Mouse (Mus musculus) midbrain, embryonic 16.5 days (tissue): ENCODE results near the gene Slc7a5. TPM values are rescaled to one million over a fixed set of nuclear protein-coding genes. Genes with fewer than 3 reads are reported as not detected.

Experiments used
- ATAC-seq: fragments of 200-750 bp; cut with Nextera tagmentation; 2 replicates; pipeline ENCODE4 v1.8.0; 2017; ENCODE audit warnings: moderate TSS enrichment
- H3K27ac ChIP-seq: fragments of 300-500 bp; sonication (generic); 2 replicates; pipeline ENCODE4 v1.5.1; 2014; ENCODE audit warnings: mild to moderate bottlenecking, low read length, mixed read lengths
- H3K27me3 ChIP-seq: fragments of 300-500 bp; sonication (generic); 2 replicates; pipeline ENCODE4 v1.6.1; 2014; ENCODE audit warnings: low read depth, low read length, mixed read lengths; ENCODE audit not compliant: control insufficient read depth, insufficient read depth
- H3K36me3 ChIP-seq: fragments of 300-500 bp; sonication (generic); 2 replicates; pipeline ENCODE4 v1.6.1; 2014; ENCODE audit warnings: mild to moderate bottlenecking, low read length, moderate library complexity, mixed read lengths; ENCODE audit not compliant: control insufficient read depth, insufficient read depth
- H3K4me1 ChIP-seq: fragments of 300-500 bp; sonication (generic); 2 replicates; pipeline ENCODE4 v1.6.1; 2014; ENCODE audit warnings: mild to moderate bottlenecking, low read length, mixed read lengths; ENCODE audit not compliant: control insufficient read depth, insufficient read depth
- H3K4me2 ChIP-seq: fragments of 300-500 bp; sonication (generic); 2 replicates; pipeline ENCODE4 v1.6.1; 2014; ENCODE audit warnings: mild to moderate bottlenecking, low read length, mixed read lengths
- H3K4me3 ChIP-seq: fragments of 300-500 bp; sonication (generic); 2 replicates; pipeline ENCODE4 v1.5.1; 2014; ENCODE audit warnings: low read depth, mild to moderate bottlenecking, low read length, moderate library complexity, mixed read lengths
- H3K9ac ChIP-seq: fragments of 300-500 bp; sonication (generic); 2 replicates; pipeline ENCODE4 v1.6.1; 2014; ENCODE audit warnings: low read depth, low read length, mixed read lengths
- H3K9me3 ChIP-seq: fragments of 300-500 bp; sonication (generic); replicated peaks from 2 replicates; pipeline ENCODE4 v1.6.1; 2014; ENCODE audit warnings: mild to moderate bottlenecking, low read length, mixed read lengths; ENCODE audit not compliant: control insufficient read depth, poor library complexity, severe bottlenecking
- WGBS: fragments of 180-500 bp; shearing (Covaris S2); extraction: QIAGEN DNeasy Blood & Tissue Kit; methylation state at CpG from one replicate; pipeline ENCODE4 v1.1.7; 2014; 5-methylcytosine and 5-hydroxymethylcytosine counted together
- polyA plus RNA-seq: library from polyadenylated mRNA; unstranded; fragments of >200 nt; fragmentation: Nextera tagmentation; extraction: Ambion mirVana; gene quantifications from 2 replicates; pipeline ENCODE4 v1.2.1, GENCODE M21; 2015

Gene Slc7a5
- polyA plus RNA-seq, 1 experiment from 2014 or later = 50.8 TPM

DNA sequence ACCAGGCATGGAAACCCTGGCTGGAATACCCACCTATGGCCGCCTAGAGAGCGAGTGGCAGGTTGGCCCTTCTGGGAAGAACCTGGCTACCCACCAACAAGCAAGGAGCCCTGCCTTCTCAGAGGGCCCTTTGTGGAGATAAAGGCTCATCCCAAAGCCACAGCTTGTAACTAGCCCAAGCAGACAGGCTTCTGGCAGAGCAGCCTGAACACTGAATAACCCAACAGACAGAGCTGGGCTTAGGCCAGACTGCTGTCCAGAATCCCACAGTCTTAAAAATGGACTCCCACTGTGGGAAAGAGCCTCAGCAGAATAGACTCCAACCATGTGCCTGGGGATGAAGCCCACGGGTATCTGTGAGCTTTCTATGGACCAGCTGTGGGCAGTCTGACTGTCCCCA lies 23.3 kb downstream of the Slc7a5 start:
- Histone ChIP-seq H3K9ac (no peak overlapping the region), H3K4me2 (no peak overlapping the region), H3K9me3 (no peaks in the 10 kb centered on the region), H3K27ac (no peak overlapping the region), H3K36me3 (peaks cover 31% of the 10 kb centered on the region), H3K27me3 (no peaks in the 10 kb centered on the region), H3K4me1 (no peaks in the 10 kb centered on the region), H3K4me3 (no peak overlapping the region)
- no peak for ATAC-seq
- WGBS = 81% methylated on average over 3 of the region's 3 CpGs

DNA sequence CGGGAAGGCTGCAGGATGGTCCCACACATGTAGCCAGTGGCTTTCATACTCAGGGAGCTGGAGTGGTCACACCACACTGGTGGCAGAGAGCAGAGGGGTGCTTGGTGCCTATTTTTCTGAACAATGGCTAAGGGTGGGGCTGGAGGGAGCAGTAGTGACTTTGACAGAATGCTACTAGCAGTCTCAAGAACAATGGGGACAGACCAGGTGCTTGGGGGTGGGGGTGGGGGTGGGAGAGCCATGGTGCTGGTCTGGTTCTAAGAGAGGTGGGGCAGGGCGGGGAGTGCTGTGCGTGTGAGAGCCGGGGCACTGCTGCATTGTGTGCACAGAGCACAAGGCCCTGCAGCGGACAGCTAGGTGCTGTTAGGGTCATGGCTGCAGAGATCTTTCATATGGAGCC lies 25.6 kb downstream of the Slc7a5 start:
- 88% methylated on average over 5 of the region's 5 CpGs for WGBS
- no peak for ATAC-seq
- H3K36me3 ChIP-seq = peaks cover 21% of the 10 kb centered on the region

DNA sequence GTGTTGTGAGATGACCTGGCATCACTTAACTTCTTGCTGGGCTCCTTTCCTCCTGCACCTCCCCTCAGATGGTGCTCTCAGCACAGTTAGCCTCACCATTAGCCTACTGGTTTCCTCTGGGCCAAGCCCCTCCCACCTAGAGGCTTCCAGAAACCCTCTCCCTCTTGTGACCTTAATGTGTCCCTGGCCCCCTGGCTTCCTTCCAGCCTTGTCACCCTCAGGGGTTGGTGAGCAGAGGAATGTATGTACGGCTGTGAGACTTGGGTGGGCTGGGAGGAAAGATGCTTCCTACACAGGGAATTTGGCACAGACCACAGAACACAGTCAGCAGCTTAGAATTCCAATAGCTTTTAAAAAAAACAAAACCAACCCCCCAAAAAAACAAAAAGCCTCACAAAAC lies 26.7 kb downstream of the Slc7a5 start:
- Histone ChIP-seq H3K4me3 (no peak overlapping the region), H3K9ac (no peak overlapping the region), H3K4me2 (no peak overlapping the region), H3K9me3 (no peaks in the 10 kb centered on the region), H3K27me3 (no peaks in the 10 kb centered on the region), H3K27ac (no peak overlapping the region), H3K36me3 (peaks cover 17% of the 10 kb centered on the region; the same call in 1 of the 2 replicates), H3K4me1 (no peaks in the 10 kb centered on the region)
- ATAC-seq = no peak
- WGBS = 69% methylated on average over 1 of the region's 1 CpGs

More for the DNA sequence above, 25.6 kb downstream of the Slc7a5 start:
- Histone ChIP-seq H3K27ac (no peak overlapping the region), H3K9ac (no peak overlapping the region), H3K9me3 (no peaks in the 10 kb centered on the region), H3K4me2 (no peak overlapping the region), H3K4me1 (no peaks in the 10 kb centered on the region), H3K27me3 (no peaks in the 10 kb centered on the region), H3K4me3 (no peak overlapping the region)

DNA sequence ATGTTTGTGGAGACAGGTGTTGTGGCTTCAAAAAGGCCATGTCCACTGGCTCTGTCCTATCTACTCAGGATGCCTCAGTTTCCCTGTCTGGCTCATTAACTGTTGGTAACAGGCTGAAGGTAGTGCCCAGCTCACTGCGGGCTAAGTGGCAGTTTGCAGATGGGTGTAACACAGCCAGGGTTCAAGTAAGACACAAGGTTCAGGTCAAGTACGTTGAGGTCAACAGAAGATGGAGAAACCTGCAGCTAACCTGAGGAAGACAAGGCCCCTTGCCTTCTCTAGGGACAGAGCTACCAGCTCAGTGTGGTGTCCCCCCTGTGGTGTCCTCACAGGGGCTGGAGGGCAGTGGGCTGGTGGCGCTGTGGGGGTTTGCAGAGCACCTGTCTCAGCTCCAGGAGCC lies 27.8 kb downstream of the Slc7a5 start:
- Histone ChIP-seq H3K4me3 (no peak overlapping the region), H3K27me3 (no peaks in the 10 kb centered on the region), H3K27ac (no peak overlapping the region), H3K36me3 (peaks cover 17% of the 10 kb centered on the region; the same call in 1 of the 2 replicates), H3K9me3 (no peaks in the 10 kb centered on the region), H3K4me1 (no peaks in the 10 kb centered on the region; the same call in 1 of the 2 replicates), H3K4me2 (no peak overlapping the region), H3K9ac (no peak overlapping the region)
- 92% methylated on average over 3 of the region's 3 CpGs for WGBS
- ATAC-seq = no peak

DNA sequence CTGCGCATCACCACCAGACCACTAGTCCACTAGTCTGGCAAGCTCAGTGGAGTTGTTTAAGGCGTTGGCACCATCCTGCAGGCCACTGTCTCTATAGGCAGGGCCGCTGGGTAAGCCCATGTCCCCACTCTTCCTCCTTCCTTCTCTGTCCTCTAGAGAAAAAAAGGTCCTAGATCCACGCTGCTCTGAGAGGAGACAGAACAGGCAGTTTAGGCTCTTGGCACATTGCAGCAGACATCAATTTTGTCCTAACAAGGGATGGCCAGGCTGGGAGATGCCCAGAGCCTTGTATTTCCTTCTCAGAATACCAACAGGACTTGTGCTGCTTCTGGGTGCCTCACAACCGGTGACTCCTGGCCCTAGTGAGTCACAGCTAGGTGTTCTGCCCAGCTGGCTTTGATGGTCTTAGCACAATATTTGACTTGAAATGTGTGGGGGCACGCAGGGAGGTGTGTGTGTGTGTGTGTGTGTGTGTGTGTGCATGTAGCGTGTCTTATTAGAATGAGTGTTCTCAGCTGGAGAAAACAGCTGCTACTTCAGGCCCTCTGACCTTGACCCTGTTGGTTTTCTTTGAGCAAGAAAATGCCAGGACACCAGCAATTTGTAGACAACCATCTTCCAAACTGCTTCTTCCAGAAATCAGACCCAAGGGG lies 29.5 kb downstream of the Slc7a5 start:
- ATAC-seq = no peak
- no peaks in the 10 kb centered on the region; the same call in 1 of the 2 replicates for H3K4me1 ChIP-seq
- H3K9me3 ChIP-seq = no peaks in the 10 kb centered on the region
- no peak overlapping the region for H3K9ac ChIP-seq
- no peak overlapping the region for H3K4me3 ChIP-seq
- no peak overlapping the region for H3K27ac ChIP-seq
- peaks cover 5% of the 10 kb centered on the region; the same call in 1 of the 2 replicates for H3K36me3 ChIP-seq
- no peaks in the 10 kb centered on the region for H3K27me3 ChIP-seq
- WGBS = 82% methylated on average over 7 of the region's 7 CpGs
- H3K4me2 ChIP-seq = no peak overlapping the region

DNA sequence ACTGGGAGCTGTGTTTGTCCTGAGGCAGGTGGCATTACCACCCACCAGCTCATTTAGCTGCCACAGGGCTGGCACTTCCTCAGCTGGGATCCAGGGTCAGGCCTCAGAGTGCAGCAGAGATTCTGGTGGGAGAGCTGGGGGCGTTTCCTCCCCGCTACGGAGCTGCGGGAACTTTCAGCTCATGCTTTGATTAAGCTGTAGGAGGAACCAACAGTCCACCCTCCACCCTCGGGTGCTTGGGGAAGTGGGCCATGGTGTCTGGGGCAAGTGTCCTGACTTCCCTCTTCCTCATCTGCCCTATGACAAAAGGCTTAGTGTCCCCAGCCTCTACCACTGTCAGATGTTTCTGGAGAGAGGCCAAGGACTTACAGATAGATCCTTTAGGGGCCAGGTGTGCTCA lies 30.3 kb downstream of the Slc7a5 start:
- Histone ChIP-seq H3K4me3 (no peak overlapping the region), H3K27me3 (no peaks in the 10 kb centered on the region), H3K36me3 (no peaks in the 10 kb centered on the region), H3K4me2 (no peak overlapping the region), H3K4me1 (peaks cover 1% of the 10 kb centered on the region), H3K9me3 (no peaks in the 10 kb centered on the region), H3K9ac (no peak overlapping the region), H3K27ac (no peak overlapping the region)
- 71% methylated on average over 5 of the region's 5 CpGs for WGBS
- ATAC-seq = no peak

DNA sequence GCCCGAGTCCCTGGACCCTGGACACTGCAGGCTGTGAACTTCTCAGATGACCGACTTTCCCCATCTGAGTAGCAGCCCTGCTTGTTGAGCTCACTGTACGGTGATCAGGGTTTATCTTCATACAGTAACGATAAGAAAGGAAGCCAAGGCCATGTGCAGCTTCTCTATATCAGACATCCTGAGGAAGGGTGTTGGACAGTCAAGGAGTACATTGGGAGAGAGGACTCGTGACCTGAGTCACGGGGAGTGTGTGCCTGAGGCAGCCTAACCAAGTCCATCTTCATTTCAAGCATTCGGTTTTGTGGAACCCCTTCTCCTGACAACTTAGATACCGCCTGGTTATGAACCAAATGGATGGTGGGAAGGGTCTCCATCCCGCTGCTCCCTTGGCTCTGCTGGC lies 32.0 kb downstream of the Slc7a5 start:
- no peak overlapping the region for H3K4me3 ChIP-seq
- H3K9me3 ChIP-seq = no peaks in the 10 kb centered on the region
- no peak for ATAC-seq
- no peak overlapping the region for H3K27ac ChIP-seq
- no peaks in the 10 kb centered on the region for H3K36me3 ChIP-seq
- WGBS = 92% methylated on average over 9 of the region's 9 CpGs
- no peak overlapping the region for H3K4me2 ChIP-seq
- H3K4me1 ChIP-seq = peaks cover 5% of the 10 kb centered on the region
- no peaks in the 10 kb centered on the region for H3K27me3 ChIP-seq
- no peak overlapping the region for H3K9ac ChIP-seq

DNA sequence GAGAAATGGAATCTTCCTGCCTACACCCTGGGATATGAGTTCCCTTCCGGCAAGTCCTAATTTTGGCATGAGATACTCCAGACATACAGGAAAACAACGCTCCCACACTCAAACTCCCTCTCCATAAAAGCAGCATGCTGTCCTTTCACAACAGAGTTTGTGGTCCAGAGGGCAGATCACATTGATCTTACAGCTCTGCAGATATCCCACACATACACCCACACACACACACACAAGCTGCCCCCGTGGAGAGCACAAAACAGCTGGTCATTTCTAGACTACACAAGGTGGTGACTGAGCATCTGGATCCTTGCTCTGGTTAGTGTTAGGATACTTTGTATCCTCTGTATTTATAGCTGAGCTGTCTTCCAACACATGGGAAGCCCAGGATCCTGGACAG lies 32.4 kb downstream of the Slc7a5 start:
- no peak overlapping the region for H3K4me3 ChIP-seq
- no peak for ATAC-seq

DNA sequence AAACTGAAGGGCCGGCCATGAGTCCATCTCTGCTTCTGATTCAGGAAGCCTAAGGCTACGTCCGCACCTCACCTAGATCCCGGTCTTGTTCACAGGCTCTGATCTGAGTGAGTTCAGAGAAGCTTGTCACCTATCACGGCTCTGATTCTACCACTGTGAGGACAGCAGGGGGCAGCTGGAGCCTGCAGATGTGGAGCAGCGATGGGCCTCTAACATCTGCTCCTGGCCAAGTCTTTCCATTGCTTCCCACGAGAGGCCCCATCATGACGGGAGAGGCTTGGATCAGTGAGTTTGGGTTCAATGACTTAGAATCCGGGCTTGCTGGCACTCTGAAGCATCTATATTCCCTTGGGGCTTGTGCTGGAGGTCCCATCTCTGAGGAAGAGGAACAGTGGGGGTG lies 33.5 kb downstream of the Slc7a5 start:
- no peaks in the 10 kb centered on the region for H3K36me3 ChIP-seq
- H3K4me2 ChIP-seq = no peak overlapping the region
- 67% methylated on average over 9 of the region's 9 CpGs for WGBS
- ATAC-seq = no peak
- H3K27ac ChIP-seq = no peak overlapping the region
- H3K27me3 ChIP-seq = no peaks in the 10 kb centered on the region
- no peak overlapping the region for H3K4me3 ChIP-seq
- H3K9me3 ChIP-seq = no peaks in the 10 kb centered on the region
- peaks cover 5% of the 10 kb centered on the region for H3K4me1 ChIP-seq
- no peak overlapping the region for H3K9ac ChIP-seq

More for the DNA sequence above, 32.4 kb downstream of the Slc7a5 start:
- H3K4me2 ChIP-seq = no peak overlapping the region
- no peaks in the 10 kb centered on the region for H3K27me3 ChIP-seq
- 88% methylated on average over 3 of the region's 3 CpGs for WGBS
- H3K36me3 ChIP-seq = no peaks in the 10 kb centered on the region
- H3K9ac ChIP-seq = no peak overlapping the region
- H3K27ac ChIP-seq = no peak overlapping the region
- peaks cover 5% of the 10 kb centered on the region for H3K4me1 ChIP-seq
- H3K9me3 ChIP-seq = no peaks in the 10 kb centered on the region
